Mouse (Mus musculus) thymus, adult 2 months (tissue): ENCODE data around the gene Nat8f6. TPM values are rescaled to one million over a fixed set of nuclear protein-coding genes. Genes with fewer than 3 reads are reported as not detected.
"Not testable (repeated sequence)": the region's sequence is repeated elsewhere in the genome, so short reads cannot be mapped to it uniquely, and the experiment has no call there.

Experiments used
- DNase-seq: peaks from one replicate; pipeline ENCODE4 v3.0.0; 2021
- H3K27ac ChIP-seq: fragments of 200-500 bp; 2 replicates; pipeline ENCODE4 v1.5.1; 2012; ENCODE audit warnings: low read length, control low read depth; ENCODE audit not compliant: control insufficient read depth, insufficient read depth
- H3K27me3 ChIP-seq: fragments of 200-500 bp; 2 replicates; pipeline ENCODE4 v1.6.1; 2012; ENCODE audit warnings: mild to moderate bottlenecking, low read length, moderate library complexity, mixed read lengths; ENCODE audit not compliant: control insufficient read depth, insufficient read depth
- H3K36me3 ChIP-seq: fragments of 200-500 bp; 2 replicates; pipeline ENCODE4 v1.6.1; 2012; ENCODE audit warnings: mild to moderate bottlenecking, low read length, moderate library complexity; ENCODE audit not compliant: control insufficient read depth, insufficient read depth
- H3K4me1 ChIP-seq: fragments of 200-500 bp; replicated peaks from 2 replicates; pipeline ENCODE4 v1.6.1; 2012; ENCODE audit warnings: low read length; ENCODE audit not compliant: control insufficient read depth, insufficient read depth
- H3K4me3 ChIP-seq: fragments of 200-500 bp; 2 replicates; pipeline ENCODE4 v1.5.1; 2012; ENCODE audit warnings: mild to moderate bottlenecking, low read length, control low read depth, moderate library complexity; ENCODE audit not compliant: control insufficient read depth, insufficient read depth
- CTCF ChIP-seq: fragments of 200-500 bp; IDR thresholded peaks from 2 replicates; pipeline ENCODE4 v1.5.1; 2012; ENCODE audit warnings: mild to moderate bottlenecking, control low read depth, low read length, moderate library complexity, borderline replicate concordance; ENCODE audit not compliant: control insufficient read depth, poor library complexity, insufficient read depth; ENCODE audit errors: extremely low read depth
- POLR2A ChIP-seq: fragments of 200-500 bp; IDR thresholded peaks from 2 replicates; pipeline ENCODE4 v1.6.1; 2012; ENCODE audit warnings: mild to moderate bottlenecking, low read length, control low read depth, moderate library complexity; ENCODE audit not compliant: control insufficient read depth, poor library complexity, insufficient read depth; ENCODE audit errors: extremely low read depth
- WGBS: fragments of 180-500 bp; shearing (Covaris S2); methylation state at CpG from one replicate; pipeline ENCODE4 v1.1.7; 2018; 5-methylcytosine and 5-hydroxymethylcytosine counted together
- polyA plus RNA-seq: library from polyadenylated mRNA; depleted of rRNA; stranded (reverse); fragments of >200 nt; gene quantifications from 2 replicates; pipeline ENCODE4 v1.2.3, GENCODE M21; 2012; rRNA removed

The Nat8f6 gene
- 0.11 and 0.34 TPM in 2 replicates for polyA plus RNA-seq

DNA sequence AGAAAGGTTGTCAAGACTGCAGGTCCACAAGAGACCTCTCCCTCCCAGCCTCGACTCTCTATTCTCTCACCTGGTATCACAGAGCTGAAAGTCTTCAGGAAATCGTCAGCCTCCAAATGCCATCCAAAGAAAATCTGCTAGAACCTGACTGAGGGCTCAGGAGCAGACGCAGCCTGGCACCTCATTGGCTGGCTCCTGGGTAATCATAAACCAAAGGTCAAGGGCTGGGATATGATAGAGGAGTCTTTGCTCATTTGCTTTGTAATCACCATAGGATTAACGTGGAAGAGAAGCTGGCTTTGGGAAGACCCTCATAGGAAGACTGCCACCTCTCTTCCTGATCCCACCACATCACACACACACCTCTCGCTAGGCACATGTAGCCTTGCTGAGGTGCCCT is at the start of gene Nat8f6, which contains the start of gene Nat8f5:
TSS of gene Nat8f6 (minus strand) at position 118 of the 400 bp plus-strand sequence.
TSS of gene Nat8f5 (minus strand) at position 136 of the 400 bp plus-strand sequence.
- DNase-seq, result no peak
- TF ChIP-seq POLR2A (no peak), CTCF (no peak)
- H3K27ac ChIP-seq, result no peak within 1 kb of the TSS
- no peaks in the 10 kb centered on the region for H3K27me3 ChIP-seq
- no peaks in the 10 kb centered on the region for H3K36me3 ChIP-seq
- no peak within 1 kb of the TSS for H3K4me3 ChIP-seq
- no peaks in the 10 kb centered on the region for H3K4me1 ChIP-seq
- 91% methylated on average over 5 of the region's 5 CpGs for WGBS

DNA sequence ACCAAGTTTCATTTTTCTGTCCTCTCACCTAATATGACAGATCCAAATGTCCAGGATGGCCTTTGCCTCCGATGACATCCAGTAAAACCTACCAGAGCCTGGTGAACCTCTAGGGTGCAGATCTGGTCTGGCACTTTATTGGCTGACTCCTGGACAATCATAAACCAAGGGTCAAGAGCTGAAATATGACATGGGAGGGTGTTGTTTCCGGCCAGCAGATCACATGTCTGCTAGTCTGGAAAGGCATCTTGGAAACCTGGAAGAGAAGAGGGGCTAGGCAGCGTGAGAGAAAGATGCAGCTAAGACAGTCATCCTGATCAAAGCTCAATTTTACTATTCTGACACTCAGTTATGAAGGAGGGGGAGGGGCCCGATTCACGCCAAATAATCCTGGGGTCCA is 48.3 kb upstream of the Nat8f6 start, which contains the start of gene Nat8f2:
TSS of gene Nat8f2 (minus strand) at position 153 of the 400 bp plus-strand sequence.
- H3K4me3 ChIP-seq, H3K4me1 ChIP-seq, DNase-seq, H3K27me3 ChIP-seq, H3K36me3 ChIP-seq, H3K27ac ChIP-seq: not testable (repeated sequence)
- WGBS, result 92% methylated on average over 5 of the region's 5 CpGs

DNA sequence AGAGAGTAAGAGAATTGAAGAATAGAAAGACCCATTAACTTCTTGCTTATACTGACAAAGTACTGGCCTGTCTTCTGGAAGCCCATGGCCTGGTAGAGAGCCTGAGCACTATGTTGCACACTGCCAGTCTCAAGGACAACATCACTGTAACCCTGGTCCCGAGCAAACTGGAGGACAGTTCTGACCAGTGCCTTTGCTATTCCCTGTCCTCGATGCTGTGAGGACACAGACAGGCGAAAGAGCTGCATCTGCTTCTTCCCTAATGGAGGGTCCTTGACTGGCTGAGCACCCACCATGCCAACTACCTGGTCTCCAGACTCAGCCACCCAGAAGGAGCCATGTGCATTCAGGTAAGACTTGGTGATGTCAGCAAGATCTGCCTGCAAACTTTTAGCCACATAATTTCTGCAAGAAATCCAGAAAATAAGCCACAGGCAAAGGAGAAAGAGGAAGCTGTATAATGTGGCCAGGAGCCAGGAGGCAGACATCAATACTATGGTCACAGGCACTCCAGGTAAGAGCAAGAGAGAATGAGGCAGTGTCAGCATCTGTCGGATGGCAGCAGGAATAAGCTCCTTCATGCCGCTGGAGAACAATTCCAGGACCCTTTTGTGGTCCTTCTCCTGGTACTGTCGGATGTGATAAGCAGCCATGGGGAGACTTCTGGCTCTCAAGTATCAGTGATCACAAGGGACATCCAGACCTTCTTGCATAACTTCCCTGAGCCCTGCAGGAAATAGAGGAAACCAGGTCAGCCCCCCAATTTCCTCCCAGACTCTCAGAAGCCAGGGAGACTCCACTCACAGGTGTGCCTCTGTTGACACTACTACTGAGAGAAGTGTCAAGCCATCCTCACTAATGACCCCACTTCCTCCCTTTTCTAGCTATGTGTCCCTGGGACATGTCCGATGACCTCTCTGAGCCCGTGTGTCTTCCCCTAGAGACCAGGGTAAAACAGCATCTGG is 47.3 kb upstream of the Nat8f6 start:
- Histone ChIP-seq H3K36me3 (no peaks in the 10 kb centered on the region), H3K27ac (no peak overlapping the region), H3K27me3 (no peaks in the 10 kb centered on the region), H3K4me3 (no peak overlapping the region), H3K4me1 (no peaks in the 10 kb centered on the region)
- WGBS, result 35% methylated on average over 8 of the region's 8 CpGs
- no peak for DNase-seq
- TF ChIP-seq CTCF, result no peak
- TF ChIP-seq POLR2A, result no peak

DNA sequence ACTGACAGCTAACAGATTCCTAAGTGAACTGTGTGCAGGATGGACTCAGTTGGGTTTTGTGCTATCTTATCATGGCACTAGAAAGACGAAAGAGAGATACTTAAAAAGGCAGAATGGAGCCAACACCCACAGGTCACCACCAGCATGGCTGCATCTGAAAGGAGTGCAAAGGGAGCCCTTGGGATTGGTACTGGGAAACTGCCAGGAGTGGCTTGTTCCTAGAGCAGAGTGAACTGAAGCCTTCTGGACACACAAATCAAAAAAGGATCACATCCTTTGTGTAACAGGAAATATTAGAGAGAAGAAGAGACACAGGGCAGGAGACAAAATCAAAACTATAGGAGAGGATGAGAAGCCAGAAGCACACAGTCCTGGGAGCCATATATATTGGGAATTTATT is 46.2 kb upstream of the Nat8f6 start:
- H3K4me3 ChIP-seq, H3K27me3 ChIP-seq, DNase-seq: not testable (repeated sequence)

GRCm38 (mm10) chr6:85866166-85866565 is 45.4 kb upstream of the Nat8f6 start:
- not testable (repeated sequence) for H3K36me3 ChIP-seq, H3K27me3 ChIP-seq, H3K4me1 ChIP-seq, H3K4me3 ChIP-seq, DNase-seq, H3K27ac ChIP-seq
- 88% methylated on average over 3 of the region's 3 CpGs for WGBS

More for the DNA sequence above, 46.2 kb upstream of the Nat8f6 start:
- 89% methylated on average over 1 of the region's 1 CpGs for WGBS
- not testable (repeated sequence) for H3K36me3 ChIP-seq, H3K27ac ChIP-seq, H3K4me1 ChIP-seq

GRCm38 (mm10) chr6:85864900-85865639 is 44.3 kb upstream of the Nat8f6 start:
- not testable (repeated sequence) for DNase-seq, H3K4me3 ChIP-seq

DNA sequence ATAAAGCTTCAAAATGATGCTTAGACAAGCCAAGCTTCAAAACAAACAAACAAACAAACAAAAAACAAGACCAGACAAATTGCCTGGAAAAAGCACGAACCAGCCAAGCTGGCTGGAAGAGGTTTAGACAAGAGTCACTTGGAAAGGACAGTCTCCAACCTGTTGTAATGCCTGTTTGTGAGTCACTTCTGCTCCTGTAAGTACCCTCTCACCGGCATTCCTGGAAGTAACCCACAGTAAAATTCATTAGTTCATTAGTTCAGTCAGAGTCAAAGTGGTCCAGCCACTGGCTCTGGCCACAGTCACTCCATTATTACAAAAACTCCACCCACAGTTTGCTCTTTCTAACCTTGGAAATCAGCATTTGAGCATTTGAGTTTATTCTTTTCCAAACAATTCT is 43.1 kb upstream of the Nat8f6 start:
- no peak overlapping the region for H3K27ac ChIP-seq
- 95% methylated on average over 2 of the region's 2 CpGs for WGBS
- H3K4me1 ChIP-seq, result no peaks in the 10 kb centered on the region
- TF ChIP-seq POLR2A, result no peak
- no peak for TF ChIP-seq CTCF
- DNase-seq, result no peak
- H3K27me3 ChIP-seq, result no peaks in the 10 kb centered on the region
- no peaks in the 10 kb centered on the region for H3K36me3 ChIP-seq
- H3K4me3 ChIP-seq, result no peak overlapping the region

More at GRCm38 (mm10) chr6:85864900-85865639, 44.3 kb upstream of the Nat8f6 start:
- WGBS, result 76% methylated on average over 6 of the region's 7 CpGs
- H3K27me3 ChIP-seq, H3K27ac ChIP-seq, H3K36me3 ChIP-seq, H3K4me1 ChIP-seq: not testable (repeated sequence)
